Mouse (Mus musculus) liver, postnatal 0 days (tissue): ENCODE measurements around the gene Apold1.

Experiments used
- CTCF ChIP-seq: sonication (generic); IDR thresholded peaks from 2 replicates; pipeline ENCODE4 v1.5.1; 2016; ENCODE audit warnings: antibody characterized with exemption, low read depth
- EP300 ChIP-seq: IDR thresholded peaks from 2 replicates; pipeline ENCODE4 v1.6.1; 2016; ENCODE audit warnings: antibody characterized with exemption, low read depth, mild to moderate bottlenecking

GRCm38 (mm10) chr6:134953976-134954375 is 27.5 kb upstream of the Apold1 start:
- no peak for TF ChIP-seq CTCF
- no peak for TF ChIP-seq EP300
